Comparison of ENCODE assay signal across 8 mouse cellular contexts in genomic region chr2:118659077-118659476, GRCm38 (mm10). TPM values are rescaled to one million over a fixed set of nuclear protein-coding genes. Genes with fewer than 3 reads are reported as not detected.
DNase-seq lines count a peak whose midpoint lies in the region; ATAC-seq and TF ChIP-seq lines count a peak whose summit lies in the region.

No protein-coding gene starts in this region.

- WGBS in hindbrain, embryonic 10.5 days: 73% methylated on average over 1 of the region's 1 CpGs
- 69% methylated on average over 1 of the region's 1 CpGs for WGBS in hindbrain, postnatal 0 days
- WGBS in heart, embryonic 14.5 days: 68% methylated on average over 1 of the region's 1 CpGs
- 58% methylated on average over 1 of the region's 1 CpGs for WGBS in lung, embryonic 14.5 days

- peak overlapping the region; percentile 82; the same call in 1 of the 2 replicates for H3K27ac ChIP-seq in hindbrain, embryonic 10.5 days
- no peak overlapping the region for H3K27ac ChIP-seq in hindbrain, postnatal 0 days
- H3K27ac ChIP-seq in heart, embryonic 14.5 days (replicated peaks in 1 of 2; ENCODE audit: control insufficient read depth in 1 of 2, insufficient read depth in 1 of 2, low read depth in 2 of 2, low read length in 2 of 2): 0 out of 4 replicates have a peak overlapping the region, but pooled peaks of 1 of the 2 experiments have one; percentile 1
- H3K27ac ChIP-seq in lung, embryonic 14.5 days (ENCODE audit: low read depth): peak overlapping the region; percentile 60; the same call in 1 of the 2 replicates

- no peak overlapping the region for H3K9ac ChIP-seq in hindbrain, postnatal 0 days (replicated peaks; ENCODE audit: low read length)
- H3K9ac ChIP-seq in heart, embryonic 14.5 days (ENCODE audit: low read length): no peak overlapping the region
- H3K9ac ChIP-seq in lung, embryonic 14.5 days: no peak overlapping the region; the same call in 1 of the 2 replicates

- H3K4me3 ChIP-seq in hindbrain, embryonic 10.5 days: no peak overlapping the region
- H3K4me3 ChIP-seq in hindbrain, postnatal 0 days (ENCODE audit: low read length): no peak overlapping the region
- no peak overlapping the region for H3K4me3 ChIP-seq in heart, embryonic 14.5 days (ENCODE audit: control insufficient read depth in 1 of 2, insufficient read depth in 1 of 2, low read depth in 1 of 2, low read length in 2 of 2)
- no peak overlapping the region for H3K4me3 ChIP-seq in lung, embryonic 14.5 days (ENCODE audit: low read depth, low read length)

- H3K27me3 ChIP-seq in hindbrain, embryonic 10.5 days (ENCODE audit: insufficient read depth, poor library complexity, severe bottlenecking): peaks cover 33% of the 10 kb centered on the region
- no peaks in the 10 kb centered on the region for H3K27me3 ChIP-seq in hindbrain, postnatal 0 days (ENCODE audit: insufficient read depth, low read length)
- H3K27me3 ChIP-seq in heart, embryonic 14.5 days (ENCODE audit: control insufficient read depth, insufficient read depth, low read length): no peaks in the 10 kb centered on the region
- peaks cover 21% of the 10 kb centered on the region for H3K27me3 ChIP-seq in lung, embryonic 14.5 days (ENCODE audit: insufficient read depth, low read length)

- TF ChIP-seq CTCF in hindbrain, postnatal 0 days (IDR thresholded peaks at IDR 0.05; ENCODE audit: low read depth): no peak
- TF ChIP-seq CTCF in lung, embryonic 14.5 days (IDR thresholded peaks at IDR 0.05; ENCODE audit: low read depth): no peak

- DNase-seq in hindbrain, embryonic 10.5 days (ENCODE audit: low spot score): no peak
- DNase-seq in hindbrain, postnatal 0 days (ENCODE audit: low spot score): no peak
- DNase-seq in 416B (ENCODE audit: low read depth): peak; percentile 88
- DNase-seq in adrenal gland, postnatal 10 days: peak; percentile 53
- peak; percentile 54 for DNase-seq in lung, embryonic 14.5 days
- no peak for DNase-seq in gastrocnemius, postnatal 10 days
- DNase-seq in layer of hippocampus, postnatal 25 days (ENCODE audit: extremely low spot score in 1 of 2, low spot score in 1 of 2): no peak

- ATAC-seq in hindbrain, postnatal 0 days: no peak
- ATAC-seq in heart, embryonic 14.5 days (ENCODE audit: insufficient number of reproducible peaks, insufficient read depth, low FRiP score, low read depth): no peak
- ATAC-seq in lung, embryonic 14.5 days (ENCODE audit: insufficient read depth): peak; percentile 18

- H3K4me2 ChIP-seq in hindbrain, postnatal 0 days (ENCODE audit: low read depth, low read length): no peak overlapping the region
- peak overlapping the region; percentile 67; the same call in 1 of the 2 replicates for H3K4me2 ChIP-seq in heart, embryonic 14.5 days (ENCODE audit: low read length)
- H3K4me2 ChIP-seq in lung, embryonic 14.5 days: peak overlapping the region; percentile 64

- H3K4me1 ChIP-seq in hindbrain, embryonic 10.5 days (replicated peaks): peaks cover 51% of the 10 kb centered on the region
- H3K4me1 ChIP-seq in hindbrain, postnatal 0 days (ENCODE audit: insufficient read depth, low read length): peaks cover 8% of the 10 kb centered on the region; the same call in 1 of the 2 replicates
- H3K4me1 ChIP-seq in heart, embryonic 14.5 days (ENCODE audit: control insufficient read depth in 2 of 2, insufficient read depth in 2 of 2, low read length in 2 of 2): peaks cover 31 to 40% of the 10 kb centered on the region in 2 experiments
- peaks cover 16% of the 10 kb centered on the region for H3K4me1 ChIP-seq in lung, embryonic 14.5 days (ENCODE audit: insufficient read depth)

- H3K36me3 ChIP-seq in hindbrain, embryonic 10.5 days: no peaks in the 10 kb centered on the region
- no peaks in the 10 kb centered on the region for H3K36me3 ChIP-seq in hindbrain, postnatal 0 days (ENCODE audit: insufficient read depth, low read length)
- H3K36me3 ChIP-seq in heart, embryonic 14.5 days (ENCODE audit: control insufficient read depth, insufficient read depth, low read length): no peaks in the 10 kb centered on the region
- H3K36me3 ChIP-seq in lung, embryonic 14.5 days (ENCODE audit: insufficient read depth): no peaks in the 10 kb centered on the region

- no peaks in the 10 kb centered on the region for H3K9me3 ChIP-seq in hindbrain, embryonic 10.5 days
- H3K9me3 ChIP-seq in hindbrain, postnatal 0 days (ENCODE audit: low read length): no peaks in the 10 kb centered on the region
- H3K9me3 ChIP-seq in heart, embryonic 14.5 days (ENCODE audit: control insufficient read depth, low read length): no peaks in the 10 kb centered on the region
- H3K9me3 ChIP-seq in lung, embryonic 14.5 days (ENCODE audit: low read depth, low read length): no peaks in the 10 kb centered on the region

RNA-seq across cellular contexts. Expression of gene Pak6, which starts 4.0 kb away (rescaled TPM):
- 0.25 and 0.90 TPM in 2 replicates for polyA plus RNA-seq in hindbrain, embryonic 10.5 days (2016; fragmentation: Nextera tagmentation; extraction: Ambion mirVana)
- total RNA-seq in hindbrain, postnatal 0 days (2014; rRNA removed): 74.6 and 79.0 TPM in 2 replicates
- polyA plus RNA-seq in hindbrain, postnatal 0 days (2015; fragmentation: Nextera tagmentation; extraction: Ambion mirVana): 36.5 and 40.8 TPM in 2 replicates
- total RNA-seq in adrenal gland, postnatal 10 days (2021): 10 to 100 TPM in 1 of 2 experiments, 1 to 10 TPM in 1; 8.0 to 13.6 TPM
- 8.3 and 8.6 TPM in 2 replicates for polyA plus RNA-seq in heart, embryonic 14.5 days (2014; fragmentation: Nextera tagmentation; extraction: Ambion mirVana)
- polyA plus RNA-seq in lung, embryonic 14.5 days (2014; fragmentation: Nextera tagmentation; extraction: Ambion mirVana): 0.93 and 0.95 TPM in 2 replicates
- under 1 TPM; 0.33 to 0.43 TPM for total RNA-seq in gastrocnemius, postnatal 10 days (2021)
- total RNA-seq in layer of hippocampus, postnatal 25 days (2021): 10 to 100 TPM; 50.5 to 58.0 TPM

RNA-seq across cellular contexts. Expression of gene Ankrd63, which starts 44.7 kb away (rescaled TPM):
- polyA plus RNA-seq in hindbrain, embryonic 10.5 days (2016; fragmentation: Nextera tagmentation; extraction: Ambion mirVana): not detected in 2 replicates
- 0.18 TPM in 1 of 2 replicates, not detected in the other for total RNA-seq in hindbrain, postnatal 0 days (2014; rRNA removed)
- polyA plus RNA-seq in hindbrain, postnatal 0 days (2015; fragmentation: Nextera tagmentation; extraction: Ambion mirVana): 0.08 TPM in 1 of 2 replicates, not detected in the other
- under 1 TPM; 0.09 to 0.15 TPM for total RNA-seq in adrenal gland, postnatal 10 days (2021)
- polyA plus RNA-seq in heart, embryonic 14.5 days (2014; fragmentation: Nextera tagmentation; extraction: Ambion mirVana): 2.1 and 3.0 TPM in 2 replicates
- not detected in 2 replicates for polyA plus RNA-seq in lung, embryonic 14.5 days (2014; fragmentation: Nextera tagmentation; extraction: Ambion mirVana)
- total RNA-seq in gastrocnemius, postnatal 10 days (2021): under 1 TPM in 1 of 2 experiments, not detected in 1; 0.09 TPM
- 10 to 100 TPM; 17.7 to 17.9 TPM for total RNA-seq in layer of hippocampus, postnatal 25 days (2021)

Comparison
In these comparisons a context has a peak if more than half of its experiments do, and no peak if none do; other contexts are left out.
1. DNase-seq: peak in 416B (single experiment), adrenal gland, postnatal 10 days (single experiment) and lung, embryonic 14.5 days (single experiment); none in hindbrain, embryonic 10.5 days (single experiment), hindbrain, postnatal 0 days (single experiment), gastrocnemius, postnatal 10 days (single experiment) and layer of hippocampus, postnatal 25 days (0 of 2).
2. RNA of gene Pak6, which starts 4.0 kb away (total RNA-seq): 74.6 to 79.0 TPM in hindbrain, postnatal 0 days, 50.5 to 58.0 TPM in layer of hippocampus, postnatal 25 days and 8.0 to 13.6 TPM in adrenal gland, postnatal 10 days; 0.33 to 0.43 TPM in gastrocnemius, postnatal 10 days; every median in the first group is over 4 times any median in the second.
3. RNA of gene Ankrd63, which starts 44.7 kb away (total RNA-seq): 17.7 to 17.9 TPM in layer of hippocampus, postnatal 25 days; 0.09 to 0.15 TPM in adrenal gland, postnatal 10 days, 0.09 TPM in gastrocnemius, postnatal 10 days and 0.18 TPM in hindbrain, postnatal 0 days; every median in the first group is over 10 times any median in the second.